Mouse (Mus musculus) megakaryocyte progenitor cell, adult 5-6 weeks (primary cell): ENCODE measurements around the gene Prrt1. TPM values are rescaled to one million over a fixed set of nuclear protein-coding genes. Genes with fewer than 3 reads are reported as not detected.

Experiments
- ATAC-seq: replicated peaks from 2 replicates; pipeline ENCODE4 v1.8.0; 2016; ENCODE audit warnings: mild to moderate bottlenecking, moderate TSS enrichment, inconsistent platforms; ENCODE audit not compliant: poor library complexity
- total RNA-seq, 2 experiments: library from RNA; stranded (forward) in 1 of 2; stranded (reverse) in 1 of 2; fragments of 157-497, 149-512 nt in 1 of 2; fragments of 200-1000 nt in 1 of 2; gene quantifications; 2 replicates each; pipeline versions ENCODE4 v1.2.3 to v1.2.4; 2015 to 2017

Prrt1 gene
- total RNA-seq (2015) (0.17 and 0.34 TPM in 2 replicates), total RNA-seq (2017) (not detected in 2 replicates)

DNA sequence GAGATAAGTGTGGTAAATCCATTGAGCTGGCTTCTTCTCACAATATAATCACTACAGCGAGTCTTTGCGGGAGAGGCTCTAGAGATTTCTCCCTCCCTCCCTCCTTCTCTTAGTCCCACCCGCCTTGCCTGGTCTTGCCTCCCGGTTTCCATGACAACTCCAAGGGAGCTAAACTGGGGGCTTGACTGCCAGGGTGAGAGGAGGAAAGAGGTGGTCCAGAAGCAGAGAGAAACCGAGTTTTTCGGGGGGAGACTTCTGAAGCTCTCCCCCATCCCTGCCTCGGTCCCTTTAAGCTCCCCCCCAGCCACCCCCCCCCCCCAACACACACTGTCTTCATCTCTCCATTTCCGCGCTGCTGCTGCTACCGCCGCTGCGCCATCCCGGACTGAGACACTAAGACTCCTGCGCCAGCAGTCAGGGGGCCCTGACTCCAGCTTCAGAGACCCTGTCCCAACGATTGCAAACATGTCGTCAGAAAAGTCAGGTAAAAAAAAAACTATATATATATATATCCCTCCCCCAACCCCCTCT is at the start of gene Prrt1:
Prrt1 (plus strand) TSS at position 313 of the 531 bp plus-strand sequence.
- no peak for ATAC-seq

DNA sequence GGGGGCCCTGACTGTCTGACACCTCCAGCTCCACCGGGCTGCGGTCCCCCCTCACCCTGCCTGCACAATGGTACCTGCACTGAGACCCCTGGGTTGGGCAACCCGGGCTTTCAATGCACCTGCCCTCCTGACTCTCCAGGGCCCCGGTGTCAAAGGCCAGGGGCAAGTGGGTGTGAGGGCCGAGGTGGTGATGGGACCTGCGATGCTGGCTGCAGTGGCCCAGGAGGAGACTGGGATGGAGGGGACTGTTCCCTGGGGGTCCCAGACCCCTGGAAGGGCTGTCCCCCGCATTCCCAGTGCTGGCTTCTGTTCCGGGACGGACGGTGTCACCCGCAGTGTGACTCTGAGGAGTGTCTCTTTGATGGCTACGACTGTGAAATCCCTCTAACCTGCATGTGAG is 46.8 kb upstream of the Prrt1 start:
- ATAC-seq = no peak

DNA sequence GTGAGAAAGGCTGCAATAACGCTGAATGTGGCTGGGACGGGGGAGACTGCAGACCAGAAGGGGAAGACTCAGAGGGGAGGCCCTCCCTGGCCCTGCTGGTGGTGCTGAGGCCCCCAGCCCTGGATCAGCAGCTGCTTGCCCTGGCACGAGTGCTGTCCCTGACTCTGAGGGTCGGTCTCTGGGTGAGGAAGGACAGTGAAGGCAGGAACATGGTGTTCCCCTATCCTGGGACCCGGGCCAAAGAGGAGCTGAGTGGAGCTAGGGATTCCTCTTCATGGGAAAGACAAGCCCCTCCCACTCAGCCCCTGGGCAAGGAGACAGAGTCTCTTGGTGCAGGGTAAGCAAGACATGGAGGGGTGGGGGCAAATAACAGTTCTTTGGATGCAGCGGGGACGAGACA is 45.9 kb upstream of the Prrt1 start:
- ATAC-seq = no peak

DNA sequence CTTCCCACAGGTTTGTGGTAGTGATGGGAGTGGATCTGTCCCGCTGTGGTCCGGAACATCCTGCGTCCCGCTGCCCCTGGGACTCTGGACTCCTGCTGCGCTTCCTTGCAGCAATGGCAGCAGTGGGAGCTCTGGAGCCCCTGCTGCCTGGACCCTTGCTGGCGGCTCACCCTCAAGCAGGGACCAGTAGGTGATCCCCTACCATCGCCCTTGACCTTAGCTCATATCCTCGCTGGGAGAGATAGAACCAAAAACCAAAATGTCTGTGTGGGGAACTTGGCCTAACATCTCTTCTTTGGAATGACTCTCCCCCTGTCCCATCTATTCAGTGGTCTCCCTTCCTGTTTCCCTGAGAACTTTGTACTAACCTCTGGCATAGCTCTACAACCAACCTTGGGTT is 45.5 kb upstream of the Prrt1 start:
- ATAC-seq = no peak

DNA sequence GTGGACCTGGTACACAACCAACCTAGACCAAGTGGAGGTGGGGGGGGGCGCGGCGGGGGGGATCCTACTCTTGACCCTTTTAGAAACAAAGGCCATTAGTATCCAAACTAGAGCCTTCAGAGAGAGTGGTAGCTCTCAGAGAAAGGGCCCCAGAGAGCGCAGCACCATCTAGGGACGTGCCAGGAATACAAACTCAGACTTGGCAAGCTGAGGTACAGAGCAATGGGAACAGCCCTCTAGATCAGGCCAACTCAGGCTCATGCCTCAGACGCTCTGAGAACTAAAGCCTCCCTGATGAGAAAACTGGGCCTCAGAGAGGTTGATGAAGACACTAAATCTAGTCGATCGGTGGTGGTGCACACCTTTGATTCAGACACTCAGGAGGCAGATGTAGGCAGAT is 44.2 kb upstream of the Prrt1 start:
- no peak for ATAC-seq

DNA sequence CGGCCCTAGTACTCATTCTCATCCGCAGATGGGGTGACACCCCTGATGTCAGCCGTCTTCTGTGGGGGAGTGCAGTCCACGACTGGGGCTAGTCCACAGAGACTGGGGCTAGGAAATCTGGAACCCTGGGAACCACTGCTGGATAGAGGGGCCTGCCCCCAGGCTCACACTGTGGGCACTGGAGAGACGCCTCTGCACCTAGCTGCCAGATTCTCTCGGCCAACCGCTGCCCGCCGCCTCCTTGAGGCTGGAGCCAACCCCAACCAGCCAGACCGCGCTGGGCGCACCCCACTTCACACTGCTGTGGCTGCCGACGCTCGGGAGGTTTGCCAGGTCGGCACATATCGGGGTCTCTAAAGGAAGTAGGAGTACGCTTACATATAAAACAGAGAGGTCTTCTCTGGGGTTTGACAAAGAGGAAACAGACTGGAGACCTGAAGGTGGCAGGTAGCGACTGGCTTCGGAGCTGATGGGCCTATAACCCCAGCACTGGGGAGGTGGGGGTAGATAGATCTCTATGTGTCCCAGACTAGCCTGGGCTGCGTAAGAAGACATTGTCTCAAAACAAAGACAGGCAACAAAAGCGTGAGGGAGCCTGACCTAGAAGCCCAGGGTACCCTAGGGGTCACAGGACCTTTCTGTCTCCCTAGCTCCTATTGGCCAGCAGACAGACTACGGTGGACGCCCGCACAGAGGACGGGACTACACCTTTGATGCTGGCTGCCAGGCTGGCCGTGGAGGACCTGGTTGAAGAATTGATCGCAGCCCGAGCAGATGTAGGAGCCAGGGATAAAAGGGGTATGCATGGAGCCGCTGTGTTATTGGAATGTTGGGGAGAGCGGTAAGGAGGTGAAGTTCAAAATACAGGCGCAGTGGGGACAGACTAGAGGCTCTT is 43.2 kb upstream of the Prrt1 start:
- no peak for ATAC-seq

DNA sequence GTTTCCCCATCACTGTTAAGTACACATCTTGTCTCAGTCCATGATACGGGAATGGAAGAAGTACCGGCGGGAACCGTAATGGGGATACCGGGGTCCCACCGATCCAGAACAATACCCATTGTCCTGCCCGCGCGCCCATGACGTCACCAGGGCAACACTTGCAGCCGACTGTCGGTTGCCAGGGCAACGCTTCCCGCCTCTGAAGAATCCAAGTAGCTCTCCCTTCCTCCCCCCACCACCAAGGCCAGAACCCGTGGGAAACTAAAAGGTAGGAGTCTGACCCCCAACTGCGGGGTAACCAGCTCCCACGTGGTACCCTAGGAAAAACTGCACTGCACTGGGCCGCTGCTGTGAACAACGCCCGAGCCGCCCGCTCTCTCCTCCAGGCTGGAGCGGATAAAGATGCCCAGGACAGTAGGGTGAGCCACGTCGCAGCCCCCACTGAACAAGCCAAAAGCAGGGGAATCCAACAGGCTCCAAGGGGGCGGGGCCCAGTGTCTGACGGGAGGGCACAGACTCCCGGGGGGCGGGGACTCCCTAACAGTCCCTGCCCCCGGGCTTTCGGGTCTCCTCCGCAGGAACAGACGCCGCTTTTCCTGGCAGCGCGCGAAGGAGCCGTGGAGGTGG is 42.4 kb upstream of the Prrt1 start:
- ATAC-seq = peak; percentile 49

DNA sequence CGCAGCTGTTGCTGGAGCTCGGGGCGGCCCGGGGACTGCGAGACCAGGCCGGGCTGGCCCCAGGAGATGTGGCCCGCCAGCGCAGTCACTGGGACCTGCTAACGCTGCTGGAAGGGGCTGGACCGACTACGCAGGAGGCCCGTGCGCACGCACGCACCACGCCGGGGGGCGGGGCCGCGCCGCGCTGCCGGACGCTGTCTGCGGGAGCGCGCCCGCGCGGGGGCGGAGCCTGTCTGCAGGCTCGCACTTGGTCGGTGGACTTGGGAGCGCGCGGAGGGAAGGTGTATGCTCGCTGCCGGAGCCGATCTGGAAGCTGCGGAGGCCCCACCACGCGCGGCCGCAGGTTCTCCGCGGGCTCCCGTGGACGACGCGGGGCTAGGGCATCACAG is 41.9 kb upstream of the Prrt1 start:
- peak; percentile 65 for ATAC-seq

DNA sequence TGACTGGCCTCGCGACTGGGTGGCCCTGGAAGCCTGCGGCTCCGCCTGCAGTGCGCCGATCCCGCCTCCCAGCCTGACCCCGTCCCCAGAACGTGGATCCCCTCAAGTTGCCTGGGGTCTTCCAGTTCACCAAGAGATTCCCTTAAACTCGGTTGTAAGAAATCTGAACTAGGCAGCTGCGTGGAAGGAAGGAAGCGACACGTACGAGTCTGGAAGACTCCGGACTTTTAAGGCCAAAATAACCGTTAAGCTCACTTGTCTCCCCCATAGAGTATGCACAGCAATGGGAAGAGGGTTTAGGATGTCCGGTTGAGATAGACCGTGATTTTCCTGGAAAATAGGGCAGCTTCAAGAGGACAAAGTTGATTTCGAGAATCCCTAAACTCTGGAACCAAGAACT is 41.5 kb upstream of the Prrt1 start:
- ATAC-seq = no peak

DNA sequence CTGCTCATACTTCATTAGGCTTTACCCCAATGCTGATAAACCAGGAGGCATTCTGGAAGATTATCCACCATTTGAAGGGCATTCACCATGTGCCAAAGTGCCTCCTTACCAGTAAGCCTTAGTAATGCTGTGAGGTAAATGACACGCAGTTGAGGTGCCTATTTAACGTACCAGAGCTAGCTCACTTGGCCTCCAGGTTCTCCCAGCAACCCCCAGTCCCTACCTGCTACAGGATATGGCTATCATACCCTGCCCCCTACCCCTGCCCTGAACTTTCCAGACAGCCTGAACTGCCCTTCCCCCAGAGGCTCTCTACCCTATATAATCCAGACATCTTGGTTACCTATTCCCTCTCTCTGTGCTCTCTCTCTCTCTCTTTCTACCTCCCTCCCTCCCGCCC is 40.6 kb upstream of the Prrt1 start:
- no peak for ATAC-seq

DNA sequence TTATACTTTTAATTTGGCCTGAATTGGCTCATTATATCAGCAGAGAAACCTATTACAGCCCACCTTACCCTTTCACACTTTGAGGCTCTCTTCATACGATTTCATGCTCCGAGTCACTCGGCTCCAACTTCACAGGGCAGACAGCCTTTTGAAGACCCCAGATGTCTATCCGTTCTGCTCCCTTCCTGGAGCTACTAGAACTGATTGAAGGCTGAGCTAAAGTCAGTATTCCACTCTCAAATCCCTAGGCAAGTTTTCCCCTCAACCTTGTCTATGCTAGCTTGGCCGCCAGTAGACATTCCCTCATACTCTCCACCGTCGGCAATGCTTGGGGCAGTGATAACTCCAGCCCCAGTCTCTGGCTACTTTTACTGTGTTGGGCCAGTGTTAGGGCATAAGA is 40.1 kb upstream of the Prrt1 start:
- ATAC-seq = no peak

DNA sequence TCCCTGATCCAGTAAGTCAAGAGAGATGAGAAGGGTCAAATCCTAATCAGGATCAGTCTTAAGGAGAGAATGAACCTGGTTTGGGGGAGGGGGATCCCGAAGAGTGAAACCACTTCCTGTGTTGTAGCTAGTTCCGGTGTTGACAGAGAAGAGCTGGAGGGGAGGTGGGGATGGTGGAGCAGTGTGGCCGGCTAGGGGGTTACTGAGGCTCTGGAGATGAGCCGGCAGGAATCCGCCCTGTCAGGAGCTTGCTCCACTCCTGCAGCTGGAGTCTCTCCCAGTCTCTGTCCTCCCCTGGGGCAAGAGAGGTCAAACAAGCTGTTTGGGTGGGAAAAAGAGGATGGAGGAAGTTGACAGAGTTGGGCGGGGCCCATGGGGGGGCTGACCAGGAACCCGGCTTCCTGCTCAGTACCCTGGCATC is 39.6 kb upstream of the Prrt1 start, which contains the start of gene Gpsm3:
Gpsm3 (plus strand) TSS at position 126 of the 421 bp plus-strand sequence.
- peak; percentile 10 for ATAC-seq

DNA sequence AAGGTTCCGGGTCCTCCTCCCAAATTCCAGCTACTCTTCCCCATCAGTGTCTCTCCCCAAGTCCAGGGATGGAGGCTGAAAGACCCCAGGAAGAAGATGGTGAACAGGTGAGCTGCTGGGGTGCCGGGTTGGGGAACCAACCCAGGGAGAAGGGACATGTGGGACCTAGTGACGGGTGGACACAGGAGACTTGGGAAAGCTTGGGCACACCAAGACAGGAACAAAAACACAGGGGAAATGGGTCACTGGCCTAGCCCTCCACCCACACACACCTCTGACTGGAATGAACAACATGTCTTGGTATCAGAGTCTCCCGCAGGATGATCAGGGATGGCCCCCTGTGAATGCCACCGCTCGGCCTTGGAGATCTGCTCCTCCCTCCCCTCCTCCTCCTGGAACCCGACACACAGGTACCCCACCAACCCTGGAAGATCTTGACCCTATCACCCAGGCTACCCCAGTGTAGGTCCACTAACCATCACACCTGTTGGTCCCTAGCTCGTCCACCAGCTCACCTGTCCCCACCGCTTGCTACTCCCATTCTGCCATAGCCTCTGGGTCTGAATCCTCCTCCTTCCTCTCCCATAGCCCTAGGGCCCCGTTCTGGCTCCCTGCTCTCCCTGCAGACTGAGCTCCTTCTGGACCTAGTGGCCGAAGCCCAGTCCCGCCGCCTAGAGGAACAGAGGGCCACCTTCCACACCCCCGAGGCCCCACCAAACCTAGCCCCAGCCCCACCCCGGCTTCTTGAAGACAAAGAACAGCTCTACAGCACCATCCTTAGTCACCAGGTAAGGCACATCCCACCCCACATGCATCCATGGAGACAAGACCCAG is 39.0 kb upstream of the Prrt1 start:
- no peak for ATAC-seq

DNA sequence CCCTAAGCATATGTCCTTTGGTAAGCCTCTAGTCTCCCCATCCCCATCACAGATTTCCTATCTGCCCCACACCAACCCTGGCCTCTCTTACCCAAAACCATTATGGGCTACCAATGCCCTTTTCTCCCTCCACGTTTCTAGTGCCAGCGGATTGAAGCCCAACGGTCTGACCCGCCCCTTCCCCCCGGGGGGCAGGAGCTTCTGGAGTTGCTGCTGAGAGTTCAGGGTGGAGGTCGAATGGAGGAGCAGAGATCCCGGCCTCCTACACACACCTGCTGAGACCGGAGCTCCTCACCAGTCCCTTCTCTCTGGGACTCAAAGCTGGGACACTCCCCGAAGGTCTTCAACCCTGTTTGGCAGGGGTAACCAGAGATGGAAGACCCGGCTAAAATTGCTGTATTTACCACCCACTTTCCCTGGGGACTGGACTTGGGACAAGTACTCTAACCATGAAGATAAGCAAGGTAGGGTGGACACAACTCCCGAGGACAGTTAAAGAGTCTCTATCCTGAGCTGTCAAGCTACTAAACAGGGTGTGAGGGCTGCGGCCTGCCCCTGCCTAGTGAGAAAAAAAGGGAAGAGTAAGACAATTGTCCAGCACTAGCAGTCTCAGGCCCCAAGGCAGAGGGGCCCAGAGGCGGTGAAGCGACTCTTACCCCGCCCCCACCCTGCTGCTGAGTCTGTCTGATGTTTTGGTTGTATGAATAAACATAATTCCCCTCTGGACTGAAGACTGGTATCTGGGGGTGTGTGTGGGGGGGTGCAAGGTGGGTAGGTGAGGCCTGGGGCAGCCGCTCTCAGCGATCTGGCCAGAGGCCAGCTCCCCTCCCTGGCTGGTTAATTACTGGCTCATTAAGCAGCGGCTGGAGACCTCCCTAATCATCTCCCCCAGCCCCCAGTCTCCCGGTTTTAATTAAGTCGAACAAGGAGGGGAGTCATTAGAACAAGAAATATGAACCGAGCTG is 38.0 kb upstream of the Prrt1 start, which contains the start of gene Pbx2:
Pbx2 (plus strand) TSS at position 238 of the 965 bp plus-strand sequence.
- no peak for ATAC-seq

DNA sequence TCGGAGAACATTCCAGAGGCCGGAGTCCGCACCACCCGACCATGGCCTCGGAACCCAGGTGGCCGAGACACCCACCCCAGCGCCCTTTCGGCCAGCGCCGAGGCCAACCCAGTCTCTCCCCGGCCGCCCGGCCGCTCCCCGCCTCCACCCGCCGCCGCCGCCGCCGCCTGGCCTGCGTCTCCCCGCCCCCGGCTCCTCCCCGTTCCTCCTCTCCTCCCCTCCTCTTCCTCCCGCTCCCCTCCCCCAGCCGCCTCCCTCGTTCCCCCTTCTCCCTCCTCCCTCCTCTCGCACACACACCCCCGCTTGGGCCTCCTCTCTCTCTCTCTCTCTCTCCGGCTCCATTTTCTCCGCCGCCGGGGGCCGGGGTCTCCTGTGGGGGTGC is 37.3 kb upstream of the Prrt1 start:
- ATAC-seq = peak; percentile 61

DNA sequence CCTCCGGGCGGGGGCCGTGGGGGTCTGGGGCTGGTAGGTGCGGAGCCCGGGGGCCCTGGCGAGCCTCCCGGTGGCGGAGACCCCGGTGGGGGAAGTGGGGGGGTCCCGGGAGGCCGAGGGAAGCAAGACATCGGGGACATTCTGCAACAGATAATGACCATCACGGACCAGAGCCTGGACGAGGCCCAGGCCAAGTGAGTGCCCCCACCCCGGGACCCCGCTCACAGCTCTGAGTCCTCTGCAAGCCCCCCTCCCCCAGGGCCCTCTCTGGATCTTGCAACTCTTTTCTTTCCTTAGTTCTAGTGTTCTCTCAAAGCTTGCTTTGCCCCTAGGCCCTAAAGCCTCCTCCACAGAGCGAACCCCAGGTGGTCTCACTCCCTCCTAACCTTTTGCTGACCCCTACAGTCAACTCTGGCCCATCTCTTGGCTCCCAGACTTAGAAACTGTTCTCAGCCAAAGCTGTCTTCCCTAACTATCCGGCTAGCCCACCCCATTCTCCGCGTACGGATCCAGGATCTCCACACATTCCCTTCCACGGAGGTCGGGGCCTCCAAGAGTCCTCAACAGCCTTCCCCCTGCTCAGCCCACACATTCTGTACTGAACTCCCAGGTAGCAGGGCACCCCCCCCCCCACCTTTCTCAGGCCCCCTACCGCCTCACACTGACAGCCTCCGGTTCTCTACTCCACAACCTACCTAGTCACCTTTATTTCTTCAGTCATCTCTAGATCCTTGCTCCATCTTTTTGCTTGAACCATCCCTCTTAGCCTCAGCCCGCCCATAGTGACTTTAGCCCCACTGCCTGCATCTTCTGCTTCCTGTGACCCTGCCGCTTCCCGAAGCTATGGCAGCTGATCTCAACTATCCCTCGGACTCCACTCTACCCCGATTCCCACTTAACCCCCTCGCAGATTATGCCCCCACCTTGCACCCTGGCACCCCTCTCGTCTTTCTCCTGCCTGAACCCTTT is 36.5 kb upstream of the Prrt1 start:
- 0 out of 2 replicates have a peak, but pooled peaks have one; percentile 17 for ATAC-seq

DNA sequence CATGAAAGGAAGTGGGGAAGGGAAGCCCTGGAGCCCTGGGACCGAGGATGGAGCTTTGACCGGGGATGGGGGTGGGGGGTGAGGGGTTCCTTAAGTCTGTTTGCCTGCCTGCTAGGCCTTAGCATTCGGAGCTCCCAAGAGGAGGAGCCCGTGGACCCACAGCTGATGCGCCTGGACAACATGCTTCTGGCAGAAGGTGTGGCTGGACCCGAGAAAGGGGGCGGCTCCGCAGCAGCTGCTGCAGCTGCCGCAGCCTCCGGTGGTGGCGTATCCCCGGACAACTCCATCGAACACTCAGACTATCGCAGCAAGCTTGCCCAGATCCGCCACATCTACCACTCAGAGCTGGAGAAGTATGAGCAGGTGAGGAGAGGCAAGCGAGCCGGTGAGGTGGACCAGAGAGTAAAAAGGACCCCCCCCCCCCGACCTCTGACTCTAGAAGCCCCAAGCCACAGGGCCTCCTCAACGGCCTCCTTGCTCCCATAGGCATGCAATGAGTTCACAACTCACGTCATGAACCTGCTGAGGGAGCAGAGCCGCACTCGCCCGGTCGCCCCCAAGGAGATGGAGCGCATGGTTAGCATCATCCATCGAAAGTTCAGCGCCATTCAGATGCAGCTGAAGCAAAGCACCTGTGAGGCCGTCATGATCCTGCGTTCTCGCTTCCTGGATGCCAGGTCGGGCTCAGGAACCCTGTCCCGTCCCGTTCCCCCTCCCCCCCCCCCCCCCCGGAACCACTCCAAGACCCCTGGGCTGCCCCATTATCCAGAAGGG is 35.4 kb upstream of the Prrt1 start:
- no peak for ATAC-seq

DNA sequence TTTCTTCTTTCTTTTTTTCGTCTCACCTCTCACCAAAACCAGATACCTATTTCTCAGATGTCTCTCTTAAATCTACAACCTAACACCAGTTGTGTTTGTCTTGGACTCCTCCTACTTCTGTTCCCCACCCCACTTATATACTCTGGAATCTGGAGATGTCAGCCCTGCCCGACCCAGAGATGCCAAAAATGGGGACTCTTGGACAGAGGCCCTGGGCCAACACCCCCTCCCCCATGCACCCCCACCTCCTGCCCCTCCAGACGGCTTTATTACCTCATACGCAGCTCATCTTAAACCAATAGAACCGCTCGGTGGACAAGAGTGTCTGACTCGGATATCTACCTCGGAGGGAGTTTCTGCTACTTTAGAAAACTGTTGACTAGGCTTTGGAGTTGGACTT is 33.2 kb upstream of the Prrt1 start:
- no peak for ATAC-seq
